Mouse (Mus musculus): ENCODE data around the gene Atf6.

Gene Atf6

DNA sequence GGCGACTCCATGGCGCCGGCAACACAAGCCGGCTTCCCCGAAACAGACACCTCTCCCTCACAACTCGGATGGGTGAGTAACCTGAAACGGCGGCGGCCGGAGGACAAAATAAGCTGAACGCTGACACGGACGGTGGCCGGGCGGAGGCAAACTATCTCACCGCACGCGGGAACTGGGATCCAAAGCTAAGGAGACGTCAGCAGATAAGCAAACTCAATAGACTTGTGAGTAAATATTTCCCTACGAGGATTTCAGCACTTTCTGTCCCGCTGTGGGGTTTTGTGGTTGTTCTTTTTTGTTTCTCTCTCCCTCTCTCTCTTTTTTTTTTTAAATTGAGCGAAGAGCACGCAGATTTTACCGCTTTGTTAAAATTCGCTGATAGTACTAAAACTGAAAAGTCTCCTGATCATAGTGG is at the start of gene Atf6:
TSS of gene Atf6 (minus strand) at position 81 of the 415 bp plus-strand sequence.
- peak; percentile 97 to 98 for DNase-seq

- DNase-seq: no peak
Measured at GRCm38 (mm10) chr1:170915657-170916056, 48.1 kb upstream of the Atf6 start.

DNA sequence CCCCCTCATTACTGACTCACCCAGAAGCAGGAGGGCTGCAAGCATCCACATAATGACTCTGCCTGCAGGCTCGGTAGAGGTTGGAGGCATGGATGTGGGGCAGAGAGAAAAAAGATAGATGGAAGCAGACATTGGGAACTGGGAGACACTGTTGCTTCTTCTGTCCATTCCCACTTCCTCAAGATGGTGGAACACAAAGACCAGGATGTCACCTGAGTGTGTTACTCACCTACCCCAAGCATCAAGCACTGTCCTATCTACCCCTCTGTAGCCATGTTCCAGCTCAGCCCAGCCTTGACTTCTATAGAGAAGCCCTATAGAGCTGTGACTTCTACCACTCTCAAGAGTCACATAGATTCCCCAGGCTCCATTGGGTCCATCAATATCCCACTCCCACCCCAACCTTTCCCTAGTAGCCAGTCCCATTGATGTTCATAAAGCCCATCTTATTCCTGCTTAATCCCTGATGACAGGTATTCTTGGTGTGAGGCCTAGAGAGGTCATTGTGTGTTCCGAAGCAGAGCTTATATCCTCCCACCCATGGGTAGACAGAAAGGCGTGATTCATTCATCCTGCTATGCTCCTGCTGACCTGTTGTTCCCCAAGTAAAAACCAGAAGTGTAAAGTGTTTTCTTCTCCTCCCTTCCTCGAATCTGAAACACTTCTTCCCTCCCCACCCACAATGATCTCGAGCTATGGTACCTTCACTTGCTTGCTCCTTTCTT is 45.5 kb upstream of the Atf6 start, which contains the start of gene Fcrlb:
TSS of gene Fcrlb (minus strand) at position 51 of the 725 bp plus-strand sequence.
- DNase-seq: no peak

- DNase-seq: no peak
Measured at GRCm38 (mm10) chr1:170911907-170912660, 44.5 kb upstream of the Atf6 start.

DNA sequence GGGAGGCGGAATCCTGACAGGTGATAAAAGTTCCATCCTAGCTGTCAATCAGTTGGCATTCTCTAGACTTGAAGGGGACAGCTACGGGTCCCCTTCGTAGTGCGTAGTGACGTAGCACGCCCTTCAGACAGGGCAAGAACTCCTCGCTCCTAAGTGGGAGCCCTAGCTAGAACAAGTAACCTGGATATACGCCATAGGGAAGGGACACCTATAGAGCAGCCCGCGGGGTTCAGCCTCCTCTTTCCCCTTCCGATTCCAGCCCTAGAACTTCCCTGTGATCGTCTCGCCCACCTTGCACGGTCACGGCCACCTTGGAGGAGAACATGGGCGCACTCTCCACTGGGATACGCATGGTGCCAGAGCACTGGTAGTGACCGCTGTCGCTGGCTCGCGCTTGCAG is 40.8 kb upstream of the Atf6 start:
- DNase-seq: no peak

DNA sequence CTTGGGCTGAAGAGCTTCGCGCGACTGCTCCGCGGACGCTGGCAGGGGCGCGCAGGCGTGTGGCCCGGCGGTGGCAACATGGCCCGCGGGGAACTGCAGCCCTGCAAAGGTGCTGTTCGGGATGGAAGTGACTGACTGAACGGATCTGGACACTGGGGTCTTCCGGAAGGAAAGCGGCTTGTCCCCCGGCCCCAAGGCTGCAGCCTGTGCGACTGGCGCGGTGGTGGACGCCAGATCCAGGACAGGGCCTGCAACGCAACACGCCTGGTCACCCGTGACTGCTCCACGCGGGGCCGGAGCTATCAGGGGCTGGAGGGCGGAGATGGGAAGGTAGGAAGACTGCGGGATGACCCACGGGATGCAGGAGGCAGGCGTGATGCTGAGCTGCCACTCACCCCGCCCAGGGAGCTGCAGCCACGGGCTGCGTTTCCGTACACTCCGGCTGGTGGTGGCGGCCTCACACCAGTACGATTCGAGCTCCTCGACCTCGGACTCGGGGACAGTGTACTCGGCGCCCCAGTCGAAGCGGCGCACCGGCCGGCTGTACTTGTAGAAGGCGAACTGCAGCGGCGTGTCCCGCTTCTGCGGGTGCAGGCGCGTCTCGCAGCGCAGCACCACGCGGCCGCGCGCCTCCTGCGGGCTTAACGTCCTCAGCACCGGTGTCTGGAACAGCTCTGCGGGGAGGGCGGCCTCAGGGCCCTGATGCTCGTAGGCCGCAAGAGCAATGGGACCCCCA is 40.1 kb upstream of the Atf6 start:
- peak; percentile 26 to 33 for DNase-seq

DNA sequence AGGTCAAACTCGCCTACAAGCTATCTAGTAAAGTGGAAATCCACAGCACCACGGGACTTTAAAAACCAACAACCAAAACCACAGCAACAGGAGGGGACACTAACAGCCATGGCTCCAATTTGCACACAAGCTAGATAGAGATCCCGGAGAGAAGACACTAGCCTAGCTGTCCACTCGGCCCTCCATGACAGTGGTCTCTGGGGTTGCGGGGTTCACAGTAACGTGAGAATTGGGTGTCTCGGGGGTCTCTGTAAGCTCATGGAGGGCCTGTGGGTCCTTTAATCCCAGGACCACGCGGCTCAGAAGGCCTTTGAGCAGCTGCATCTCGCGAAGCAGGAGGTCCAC is 39.5 kb upstream of the Atf6 start:
- DNase-seq: no peak

DNA sequence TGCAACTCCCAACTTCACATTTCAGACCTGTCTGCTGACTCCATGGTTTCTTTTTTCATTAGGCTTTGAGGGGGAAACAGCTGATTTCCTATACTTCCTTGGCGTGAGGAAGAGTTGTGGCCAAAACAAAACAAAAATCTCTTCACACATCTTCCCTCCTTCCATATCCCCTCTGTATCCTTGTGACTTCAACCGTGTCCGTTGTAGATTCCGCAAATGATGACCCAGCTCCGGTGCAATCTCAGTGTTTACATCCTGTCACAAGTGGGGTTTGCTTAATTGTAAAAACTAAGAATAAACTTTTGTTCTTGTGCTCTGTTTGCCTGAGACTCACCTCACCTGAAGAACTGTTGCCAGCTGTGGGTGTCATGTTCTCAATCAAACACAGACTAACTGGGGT is 35.9 kb upstream of the Atf6 start:
- no peak for DNase-seq

DNA sequence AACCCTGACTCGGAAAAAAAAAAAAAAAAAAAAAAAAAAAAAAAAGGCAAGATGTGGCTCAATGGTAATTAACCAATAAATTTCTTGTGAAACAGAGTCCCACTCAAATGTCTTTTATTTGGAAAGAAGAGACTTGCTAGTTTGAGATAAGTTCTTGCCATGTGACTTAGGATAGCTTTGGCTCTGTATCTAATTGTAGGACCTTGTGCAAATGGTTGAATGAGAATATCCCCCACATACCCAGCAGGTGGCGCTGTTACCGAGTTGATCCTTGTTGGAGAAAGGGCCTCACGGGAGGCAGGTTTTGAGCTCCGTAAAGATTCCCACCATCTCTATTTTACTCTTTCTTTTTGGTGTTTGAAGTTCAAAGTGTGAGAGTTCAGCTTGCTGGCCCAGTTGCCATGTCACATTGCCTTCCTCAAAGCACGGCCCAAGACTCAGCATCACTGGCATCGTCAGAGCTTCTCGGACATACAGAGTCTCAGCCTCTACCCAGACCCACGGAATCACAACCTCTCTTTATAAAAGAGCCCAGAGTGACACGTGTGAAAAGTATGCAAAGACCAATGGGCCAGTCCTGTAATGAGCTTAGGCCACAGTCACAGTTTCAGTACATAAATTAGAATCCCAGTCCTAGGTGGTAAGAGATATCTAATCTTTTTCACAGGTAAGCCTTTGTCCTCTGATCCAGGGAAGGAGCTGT is 34.1 kb upstream of the Atf6 start:
- peak; percentile 70 to 89 for DNase-seq

DNA sequence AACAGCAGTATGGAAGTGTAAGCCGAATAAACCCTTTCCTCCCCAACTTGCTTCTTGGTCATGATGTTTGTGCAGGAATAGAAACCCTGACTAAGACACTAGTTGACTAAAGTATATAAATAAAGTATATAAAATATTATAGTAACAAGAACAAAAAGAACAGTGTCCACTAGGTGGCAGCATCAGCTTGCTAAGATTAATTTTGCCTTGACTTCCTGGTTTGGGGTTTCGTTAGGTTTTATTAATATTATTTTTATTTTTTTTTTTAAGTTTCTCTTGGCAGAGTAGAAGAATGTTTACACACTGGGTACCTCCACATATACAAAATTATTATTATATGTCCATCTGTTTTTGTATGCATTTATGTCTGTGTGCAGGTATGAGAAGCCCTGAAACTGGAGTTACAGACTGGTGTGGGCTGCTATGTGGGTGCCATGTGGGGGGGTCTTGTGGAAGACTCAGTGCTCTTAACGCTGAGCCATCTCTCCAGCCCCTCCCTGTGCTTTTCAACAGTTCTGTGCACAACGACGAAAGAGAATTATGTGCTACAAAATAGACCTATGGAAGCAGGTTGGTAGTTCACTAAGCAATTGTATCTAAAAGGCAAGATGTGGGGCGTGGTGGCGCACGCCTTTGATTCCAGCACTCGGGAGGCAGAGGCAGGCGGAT is 33.4 kb upstream of the Atf6 start:
- peak in 1 of 2 experiments; percentile 57 for DNase-seq

- peak in 1 of 2 experiments; percentile 24 for DNase-seq
Measured at GRCm38 (mm10) chr1:170898413-170899075, 31.0 kb upstream of the Atf6 start.

DNA sequence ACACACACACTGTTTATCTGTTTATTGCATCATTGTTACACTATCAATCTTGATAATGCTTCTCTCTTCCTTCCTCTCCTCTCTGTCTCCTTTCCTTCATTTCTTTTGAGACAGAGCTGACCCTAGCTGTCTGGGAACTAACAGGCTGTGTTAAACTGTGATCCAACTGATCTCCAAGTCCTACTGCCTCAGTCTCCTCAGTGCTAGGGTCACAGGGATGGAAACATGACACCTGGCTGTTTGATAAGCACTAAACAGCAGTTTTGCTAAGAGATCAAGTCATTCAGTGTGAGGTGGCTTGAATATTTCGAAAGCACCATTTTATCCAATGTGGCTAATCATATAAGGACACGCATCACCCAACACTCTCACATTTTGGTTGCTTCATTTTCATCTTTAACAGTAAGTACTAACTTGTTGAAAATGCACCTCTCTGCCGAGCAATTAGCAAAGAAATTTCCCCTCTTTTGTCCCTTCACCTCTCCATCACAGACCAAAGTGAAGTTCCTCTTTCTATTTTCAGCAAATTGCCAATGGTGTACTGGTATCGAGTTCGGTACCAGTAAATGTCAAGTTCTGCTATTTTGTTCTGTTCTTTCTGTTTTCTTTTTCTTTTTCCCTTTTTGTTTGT is 29.2 kb upstream of the Atf6 start:
- DNase-seq: no peak

GRCm38 (mm10) chr1:170894603-170895602 is 27.3 kb upstream of the Atf6 start:
- no peak for DNase-seq

DNA sequence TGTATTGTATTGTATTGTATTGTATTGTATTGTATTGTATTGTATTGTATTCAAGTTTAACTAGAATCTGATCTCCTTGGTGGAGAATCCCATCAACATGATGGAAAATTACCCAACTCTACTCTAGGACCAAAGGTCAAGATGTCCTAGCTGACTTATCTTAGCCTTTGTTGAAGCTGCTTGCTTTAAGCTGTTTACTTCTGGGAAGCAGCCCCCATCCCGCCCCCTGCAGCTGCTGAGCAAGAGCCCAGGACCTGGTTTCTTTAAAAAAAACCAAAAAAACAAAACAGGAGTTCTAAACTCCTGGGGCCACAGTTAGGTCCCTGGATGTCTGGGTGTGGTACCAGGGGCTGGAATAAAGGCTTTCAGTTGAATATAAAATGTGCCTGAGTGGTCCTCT is 24.7 kb upstream of the Atf6 start:
- no peak for DNase-seq

DNA sequence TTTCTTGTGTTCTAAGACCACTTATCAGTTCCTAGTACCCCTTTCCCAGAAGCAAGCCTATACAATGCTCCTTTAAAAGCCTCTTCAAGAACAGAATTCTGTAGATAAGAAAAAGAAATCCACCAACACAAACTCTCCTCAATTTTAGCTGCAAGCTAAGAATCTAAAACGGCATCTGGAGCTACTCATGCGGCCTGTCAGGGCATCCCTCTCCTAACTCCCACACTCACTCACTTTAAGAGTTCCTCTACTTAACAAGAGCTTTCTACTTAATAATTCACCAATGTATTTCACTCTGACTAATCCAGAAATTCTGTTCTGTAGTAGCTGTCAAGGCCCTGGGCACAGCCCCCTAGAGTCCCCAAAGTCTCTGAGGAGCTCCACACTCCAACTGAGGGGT is 24.1 kb upstream of the Atf6 start:
- no peak for DNase-seq

DNA sequence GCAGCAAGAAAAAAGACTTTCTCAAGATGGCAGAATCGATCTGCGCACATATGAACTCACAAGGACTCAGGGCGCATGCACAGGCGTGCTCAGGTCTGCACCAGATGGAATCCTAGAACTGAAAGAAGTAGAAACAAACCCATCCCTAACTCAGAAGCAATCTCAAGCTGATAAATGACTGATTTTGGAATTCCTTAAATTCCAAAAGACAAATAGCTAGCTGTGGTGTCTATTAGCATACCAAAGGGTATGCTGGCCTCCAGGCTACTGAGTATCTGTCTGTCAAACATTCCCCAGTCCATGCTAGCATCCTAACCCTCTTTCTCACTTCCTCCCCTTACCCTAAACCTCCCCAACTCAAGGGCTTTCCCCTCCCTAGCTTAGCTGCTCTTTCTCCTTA is 21.7 kb upstream of the Atf6 start:
- DNase-seq: no peak

DNA sequence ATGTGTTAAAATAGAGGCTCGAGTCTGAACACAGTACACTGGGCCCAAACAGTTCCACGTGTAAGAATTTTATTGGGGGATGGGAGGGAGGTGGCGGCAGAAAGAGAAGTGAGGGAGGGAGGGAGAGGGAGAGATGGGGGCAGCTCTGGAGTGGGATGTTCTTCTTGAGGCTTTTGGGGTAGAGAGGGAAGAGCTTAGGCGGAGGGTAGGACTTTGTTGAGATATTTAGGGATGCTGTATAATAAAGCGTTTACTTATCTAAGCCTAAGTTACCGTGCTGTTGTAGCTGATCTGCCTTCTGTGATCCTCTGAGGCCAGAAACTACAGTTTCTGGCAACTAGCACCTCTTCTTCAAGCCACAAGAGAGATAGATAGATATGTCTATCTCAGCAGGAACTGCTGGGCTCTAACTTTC is 18.5 kb upstream of the Atf6 start:
- no peak for DNase-seq

- DNase-seq: peak; percentile 88 to 89
Measured at GRCm38 (mm10) chr1:170884978-170885561, 17.5 kb upstream of the Atf6 start, which contains the start of the genes Gm26620 and Dusp12. Gene Gm26620, plus strand, starts transcription at chr1:170885065. Gene Dusp12, minus strand, starts transcription at chr1:170885540.

DNA sequence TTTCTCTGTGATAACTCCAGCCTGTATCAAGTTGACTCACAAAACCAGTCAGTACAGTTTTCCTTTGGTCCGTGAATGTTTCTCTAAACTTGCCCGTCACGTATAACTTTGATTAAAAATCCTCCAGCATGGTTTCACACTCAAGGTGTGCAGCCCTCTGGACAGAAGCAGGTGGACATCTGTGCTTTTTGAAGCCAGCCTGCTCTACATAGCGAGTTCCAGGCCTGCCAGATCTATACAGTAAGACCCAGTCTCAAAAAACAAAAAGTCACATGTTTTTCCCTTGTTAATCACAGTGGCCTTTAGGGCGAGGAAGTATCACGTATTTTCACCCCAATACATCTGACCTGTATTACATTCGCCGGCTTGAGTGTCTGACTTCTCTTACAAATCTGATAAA is 16.8 kb upstream of the Atf6 start:
- DNase-seq: no peak
